Mouse (Mus musculus) olfactory bulb, adult 2 months (tissue): Measurements from ENCODE around the gene Pck2. TPM values are rescaled to one million over a fixed set of nuclear protein-coding genes. Genes with fewer than 3 reads are reported as not detected.

Source experiments
- H3K27ac ChIP-seq: fragments of 200-500 bp; 2 replicates; pipeline ENCODE4 v1.5.1; 2012; ENCODE audit warnings: low read depth, low read length; ENCODE audit not compliant: insufficient read depth
- H3K4me1 ChIP-seq: fragments of 200-500 bp; 2 replicates; pipeline ENCODE4 v1.6.1; 2012; ENCODE audit warnings: low read length; ENCODE audit not compliant: control insufficient read depth, insufficient read depth
- H3K4me3 ChIP-seq: fragments of 200-500 bp; 2 replicates; pipeline ENCODE4 v1.5.1; 2012; ENCODE audit warnings: mild to moderate bottlenecking, low read depth, low read length, moderate library complexity; ENCODE audit not compliant: insufficient read depth
- CTCF ChIP-seq: fragments of 200-500 bp; IDR thresholded peaks from 2 replicates; pipeline ENCODE4 v1.5.1; 2012; ENCODE audit warnings: low read depth, mild to moderate bottlenecking, low read length, moderate library complexity; ENCODE audit not compliant: insufficient read depth
- POLR2A ChIP-seq: fragments of 200-500 bp; IDR thresholded peaks from 2 replicates; pipeline ENCODE4 v1.6.1; 2012; ENCODE audit warnings: mild to moderate bottlenecking, low read depth, low read length, moderate library complexity; ENCODE audit not compliant: insufficient read depth
- WGBS: fragments of 180-500 bp; shearing (Covaris S2); methylation state at CpG from one replicate; pipeline ENCODE4 v1.1.7; 2018; 5-methylcytosine and 5-hydroxymethylcytosine counted together
- polyA plus RNA-seq: library from polyadenylated mRNA; stranded (reverse); fragments of >200 nt; gene quantifications from 2 replicates; pipeline ENCODE4 v1.2.4, GENCODE M21; 2012; ENCODE audit warnings: low replicate concordance; ENCODE audit not compliant: missing spikeins, insufficient read depth, insufficient read length

The Pck2 gene
- polyA plus RNA-seq, 1 experiment = not detected

DNA sequence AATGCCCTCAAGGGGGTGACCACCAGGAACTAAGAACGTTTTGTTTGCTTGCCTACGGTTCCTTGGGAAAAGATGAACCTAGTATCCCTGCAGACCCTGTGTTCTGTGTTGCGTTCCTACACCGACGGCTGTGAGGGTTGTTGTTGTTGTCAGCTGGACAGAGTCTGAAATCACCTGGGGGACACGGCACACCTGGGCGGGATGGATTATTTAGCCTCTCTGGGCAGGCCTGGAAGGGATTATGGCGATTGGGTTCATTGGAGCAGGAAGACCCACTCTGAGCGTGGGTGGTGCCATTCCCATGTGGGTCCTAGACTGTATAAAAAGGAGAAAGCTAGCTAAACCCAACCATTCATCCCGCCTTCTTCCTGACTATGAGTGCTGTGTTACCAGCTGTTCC is 21.8 kb downstream of the Pck2 start:
- 85% methylated on average over 10 of the region's 10 CpGs for WGBS
- Histone ChIP-seq H3K4me1 (peaks cover 8% of the 10 kb centered on the region), H3K27ac (no peak overlapping the region), H3K4me3 (no peak overlapping the region)
- TF ChIP-seq CTCF (no peak), POLR2A (no peak)

DNA sequence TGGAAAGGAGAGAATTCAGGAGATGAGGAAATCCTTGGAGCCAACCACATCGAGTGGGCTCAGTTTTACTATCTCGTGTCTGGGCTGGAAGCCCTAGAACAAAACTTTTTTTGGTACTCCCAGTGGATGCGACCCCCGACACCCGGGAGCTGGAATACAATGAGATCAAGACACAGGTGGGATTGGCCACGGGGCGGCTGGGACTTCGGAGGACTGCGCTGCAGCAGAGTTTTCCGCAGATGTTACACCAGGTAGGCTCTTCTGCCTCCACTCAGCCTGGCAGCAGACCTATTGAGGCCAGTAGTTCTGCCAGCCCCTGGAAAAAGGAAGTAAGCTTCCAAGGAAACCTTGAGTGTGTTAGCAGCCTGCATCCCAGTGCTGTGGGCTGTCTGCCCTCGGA is 23.2 kb downstream of the Pck2 start:
- Histone ChIP-seq H3K4me1 (peaks cover 8% of the 10 kb centered on the region), H3K27ac (no peak overlapping the region), H3K4me3 (no peak overlapping the region)
- 89% methylated on average over 11 of the region's 11 CpGs for WGBS
- TF ChIP-seq CTCF (no peak), POLR2A (no peak)

DNA sequence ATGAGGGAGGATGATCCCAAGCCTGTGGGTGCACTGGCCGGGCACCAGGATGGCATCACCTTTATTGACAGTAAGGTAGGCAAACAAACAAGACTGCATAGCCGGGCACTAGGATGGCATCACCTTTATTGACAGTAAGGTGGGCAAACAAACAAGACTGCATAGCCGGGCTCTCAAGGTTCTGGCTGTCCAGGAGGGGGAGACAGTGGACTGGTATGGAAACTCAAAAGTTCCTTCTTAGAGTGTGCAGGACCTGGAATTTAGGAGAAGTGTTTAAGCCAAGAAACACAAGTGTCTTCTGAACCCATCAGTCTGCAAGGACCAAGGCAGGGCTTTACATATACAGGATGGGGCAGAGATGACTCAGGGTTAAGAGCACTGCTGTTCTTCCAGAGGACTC is 25.7 kb downstream of the Pck2 start:
- H3K4me3 ChIP-seq = no peak overlapping the region
- peaks cover 8% of the 10 kb centered on the region for H3K4me1 ChIP-seq
- TF ChIP-seq CTCF = no peak
- no peak for TF ChIP-seq POLR2A
- 88% methylated on average over 3 of the region's 3 CpGs for WGBS
- H3K27ac ChIP-seq = no peak overlapping the region

DNA sequence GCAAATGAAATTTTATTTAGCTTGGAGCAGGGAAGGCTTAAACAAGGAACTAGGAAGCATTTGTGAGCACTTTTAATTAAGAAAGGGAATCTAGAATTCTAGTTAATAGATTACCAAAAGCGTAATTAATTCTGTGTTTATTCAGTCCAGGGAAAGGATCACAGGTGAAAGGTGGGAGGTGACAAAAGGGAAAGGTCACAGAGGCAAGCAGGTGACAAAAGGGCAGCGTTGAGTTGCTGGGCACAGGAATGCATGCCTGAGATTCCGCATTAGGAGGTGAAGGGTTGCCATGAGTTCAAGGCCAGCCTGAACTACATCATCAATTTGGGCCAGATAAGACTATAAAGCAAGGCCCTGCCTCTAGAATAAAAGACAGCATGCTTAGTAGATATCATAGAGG is 27.4 kb downstream of the Pck2 start:
- TF ChIP-seq POLR2A (no peak), CTCF (no peak)
- 93% methylated on average over 3 of the region's 3 CpGs for WGBS
- no peak overlapping the region for H3K4me3 ChIP-seq
- H3K4me1 ChIP-seq = no peaks in the 10 kb centered on the region
- H3K27ac ChIP-seq = no peak overlapping the region

DNA sequence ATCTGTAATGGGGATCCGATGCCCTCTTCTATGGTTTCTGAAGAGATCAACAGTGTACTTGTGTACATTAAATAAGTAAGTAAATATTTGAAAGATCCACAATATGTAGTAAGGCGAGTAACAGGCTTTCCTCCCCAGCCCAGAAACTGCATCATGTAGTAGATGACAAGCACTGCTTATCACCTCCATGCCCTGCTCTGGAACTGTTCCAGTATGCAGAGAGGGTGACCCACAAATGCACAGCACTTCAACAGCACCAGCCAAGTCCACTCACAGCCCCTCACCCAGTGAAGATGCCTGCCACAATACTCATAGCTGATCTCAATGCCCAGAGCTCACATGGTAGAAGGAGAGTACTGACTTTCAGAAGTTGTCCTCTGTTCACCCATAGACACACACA is 30.5 kb downstream of the Pck2 start:
- H3K27ac ChIP-seq = no peak overlapping the region
- H3K4me1 ChIP-seq = peaks cover under 1% of the 10 kb centered on the region; the same call in 1 of the 2 replicates
- 93% methylated on average over 2 of the region's 2 CpGs for WGBS
- H3K4me3 ChIP-seq = no peak overlapping the region
- no peak for TF ChIP-seq CTCF
- TF ChIP-seq POLR2A = no peak

DNA sequence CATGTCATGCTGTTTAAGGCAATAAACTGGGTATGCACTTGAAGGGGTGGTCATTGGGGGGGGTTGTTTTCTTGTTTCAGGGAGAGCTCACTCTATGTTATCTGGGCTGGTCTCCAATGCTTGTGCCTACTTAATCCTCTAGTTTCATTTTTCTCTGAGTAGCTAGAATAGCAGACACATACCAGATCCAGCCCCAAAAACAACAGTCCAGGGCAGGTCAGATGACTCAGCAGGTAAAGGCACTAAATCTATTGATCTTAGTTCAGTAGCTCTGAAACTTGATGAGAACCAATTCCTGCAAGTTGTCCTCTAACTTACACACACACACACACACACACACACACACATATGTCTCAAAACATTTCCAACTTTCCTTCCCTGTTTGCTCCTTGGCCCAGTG is 31.7 kb downstream of the Pck2 start:
- TF ChIP-seq POLR2A = no peak
- TF ChIP-seq CTCF = no peak

DNA sequence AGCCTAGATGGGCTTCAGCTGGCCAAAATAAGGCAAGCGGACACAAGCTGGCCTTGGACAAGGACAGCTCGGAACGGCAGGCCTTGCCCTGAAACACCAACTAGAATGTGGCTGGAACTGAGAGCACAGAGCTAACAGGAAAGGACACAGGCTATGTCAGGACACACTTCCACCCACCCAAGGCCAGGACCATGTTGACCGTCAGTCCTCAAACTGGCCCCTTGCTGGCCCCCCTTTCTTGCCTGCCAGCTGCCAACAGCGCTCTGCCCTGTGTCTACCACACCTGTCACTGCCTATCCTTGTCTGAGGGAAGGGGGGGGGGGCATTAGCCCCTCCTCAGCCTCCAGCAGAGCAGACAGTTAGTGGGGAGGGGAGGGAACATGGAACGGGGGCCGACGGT is 35.2 kb downstream of the Pck2 start, which contains the start of gene Fitm1:
Fitm1 (plus strand) TSS at position 316 of the 400 bp plus-strand sequence.
- 77% methylated on average over 8 of the region's 8 CpGs for WGBS
- Histone ChIP-seq H3K4me3 (no peak within 1 kb of the TSS), H3K27ac (no peak within 1 kb of the TSS), H3K4me1 (peaks cover 8% of the 10 kb centered on the region)
- TF ChIP-seq CTCF = no peak
- no peak for TF ChIP-seq POLR2A

More for the DNA sequence above, 31.7 kb downstream of the Pck2 start:
- H3K4me3 ChIP-seq = no peak overlapping the region
- H3K4me1 ChIP-seq = peaks cover 2% of the 10 kb centered on the region; the same call in 1 of the 2 replicates
- no peak overlapping the region for H3K27ac ChIP-seq

DNA sequence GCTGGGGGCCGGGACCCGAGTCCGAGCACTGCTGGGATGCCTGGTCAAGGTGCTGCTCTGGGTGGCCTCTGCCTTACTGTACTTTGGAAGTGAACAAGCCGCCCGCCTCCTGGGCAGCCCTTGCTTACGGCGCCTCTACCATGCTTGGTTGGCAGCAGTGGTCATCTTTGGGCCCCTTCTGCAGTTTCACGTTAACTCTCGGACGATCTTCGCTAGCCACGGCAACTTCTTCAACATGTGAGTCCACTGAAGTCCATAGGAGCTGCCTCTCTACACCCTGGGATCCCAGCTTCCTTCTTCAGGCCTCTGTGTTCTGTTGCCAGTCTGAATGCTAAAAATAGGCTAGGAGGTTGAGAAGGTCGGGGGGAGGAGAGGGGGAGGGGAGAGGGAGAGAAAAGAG is 35.6 kb downstream of the Pck2 start:
- H3K27ac ChIP-seq = no peak overlapping the region
- TF ChIP-seq CTCF (no peak), POLR2A (no peak)
- WGBS = 81% methylated on average over 13 of the region's 13 CpGs
- H3K4me3 ChIP-seq = no peak overlapping the region
- peaks cover 8% of the 10 kb centered on the region for H3K4me1 ChIP-seq

DNA sequence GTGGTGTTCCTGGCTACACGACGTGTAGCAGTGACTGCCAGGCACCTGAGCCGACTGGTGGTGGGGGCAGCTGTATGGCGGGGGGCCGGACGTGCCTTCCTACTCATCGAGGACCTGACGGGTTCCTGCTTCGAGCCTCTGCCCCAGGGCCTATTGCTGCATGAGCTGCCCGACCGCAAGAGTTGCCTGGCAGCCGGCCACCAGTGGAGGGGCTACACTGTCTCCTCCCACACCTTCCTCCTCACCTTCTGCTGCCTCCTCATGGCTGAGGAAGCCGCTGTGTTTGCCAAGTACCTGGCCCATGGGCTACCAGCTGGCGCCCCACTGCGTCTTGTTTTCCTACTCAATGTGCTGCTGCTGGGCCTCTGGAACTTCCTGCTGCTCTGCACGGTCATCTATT is 36.3 kb downstream of the Pck2 start:
- no peak for TF ChIP-seq POLR2A
- TF ChIP-seq CTCF = no peak
- WGBS = 86% methylated on average over 16 of the region's 16 CpGs
- peaks cover 8% of the 10 kb centered on the region for H3K4me1 ChIP-seq

DNA sequence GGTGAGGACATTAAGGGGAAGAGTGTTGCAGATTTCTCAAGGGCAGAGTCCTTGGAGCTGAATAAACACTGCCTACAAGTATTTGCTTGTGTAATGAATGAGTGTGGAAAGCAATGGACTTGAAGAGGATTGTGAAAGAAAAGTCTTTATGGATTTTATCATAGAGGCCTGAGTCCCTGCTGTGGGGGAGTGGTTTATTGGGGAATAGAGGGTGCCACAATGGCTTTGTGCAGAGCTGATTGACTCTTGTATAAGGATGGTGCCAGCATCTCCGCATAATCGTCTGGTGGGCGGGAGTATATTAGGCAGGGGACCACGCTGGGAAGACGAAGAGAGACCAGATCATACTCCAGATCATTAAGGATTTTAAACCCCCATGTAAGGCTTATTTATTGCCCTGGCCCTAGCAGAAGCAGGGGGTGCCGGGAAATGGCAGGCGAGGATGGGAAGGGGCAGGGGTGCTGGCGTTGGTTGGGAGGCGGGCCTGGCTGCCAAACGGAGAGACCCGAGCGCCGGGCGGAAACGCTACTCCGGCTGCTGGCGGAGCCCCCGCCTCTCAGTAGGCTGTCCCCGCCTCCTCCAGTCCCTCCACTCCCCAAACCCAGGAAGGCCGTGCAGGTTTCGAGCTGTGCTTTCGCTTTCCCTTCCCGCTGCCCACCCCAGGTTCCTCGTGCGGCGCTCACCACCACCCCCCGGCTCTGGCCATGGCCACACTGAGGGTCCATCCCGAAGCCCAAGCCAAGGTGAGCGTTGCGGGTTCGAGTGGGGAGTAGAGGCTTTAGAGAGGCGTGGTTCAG is 38.0 kb downstream of the Pck2 start, which contains the start of gene Psme1:
Psme1 (plus strand) TSS at position 253 of the 797 bp plus-strand sequence.
- H3K27ac ChIP-seq = peak within 1 kb of the TSS; percentile 44
- under 1% methylated on average over 32 of the region's 32 CpGs for WGBS
- H3K4me1 ChIP-seq = peaks cover 8% of the 10 kb centered on the region
- peak within 1 kb of the TSS; percentile 65 for H3K4me3 ChIP-seq
- no peak for TF ChIP-seq CTCF
- TF ChIP-seq POLR2A = peak; percentile 47; the same call in 1 of the 2 replicates

More for the DNA sequence above, 36.3 kb downstream of the Pck2 start:
- H3K27ac ChIP-seq = no peak overlapping the region
- no peak overlapping the region for H3K4me3 ChIP-seq
